Mouse (Mus musculus) small intestine, adult 2 months (tissue): ENCODE data around the gene Krt87. TPM values are rescaled to one million over a fixed set of nuclear protein-coding genes. Genes with fewer than 3 reads are reported as not detected.

Experiments used
- H3K27ac ChIP-seq: fragments of 200-500 bp; 2 replicates; pipeline ENCODE4 v1.5.1; 2012; ENCODE audit warnings: low read depth, low read length, control low read depth, inconsistent platforms; ENCODE audit not compliant: insufficient read depth
- H3K27me3 ChIP-seq: fragments of 200-500 bp; 2 replicates; pipeline ENCODE4 v1.6.1; 2012; ENCODE audit warnings: mild to moderate bottlenecking, moderate library complexity, low read length, inconsistent platforms; ENCODE audit not compliant: control insufficient read depth, insufficient read depth
- H3K36me3 ChIP-seq: fragments of 200-500 bp; 2 replicates; pipeline ENCODE4 v1.6.1; 2012; ENCODE audit warnings: mild to moderate bottlenecking, low read length, control low read depth, inconsistent platforms; ENCODE audit not compliant: control insufficient read depth, insufficient read depth
- H3K4me1 ChIP-seq: fragments of 200-500 bp; 2 replicates; pipeline ENCODE4 v1.6.1; 2012; ENCODE audit warnings: low read length, inconsistent platforms, mixed read lengths; ENCODE audit not compliant: control insufficient read depth, insufficient read depth, insufficient read length
- H3K4me3 ChIP-seq: fragments of 200-500 bp; 2 replicates; pipeline ENCODE4 v1.5.1; 2012; ENCODE audit warnings: low read depth, mild to moderate bottlenecking, control low read depth, inconsistent platforms, low read length, moderate library complexity
- CTCF ChIP-seq: fragments of 200-500 bp; IDR thresholded peaks from 2 replicates; pipeline ENCODE4 v1.5.1; 2012; ENCODE audit warnings: low read depth, mild to moderate bottlenecking, control low read depth, inconsistent platforms, low read length, moderate library complexity, mixed read lengths; ENCODE audit not compliant: insufficient replicate concordance, insufficient read length; ENCODE audit errors: extremely low read depth
- POLR2A ChIP-seq: fragments of 200-500 bp; IDR thresholded peaks from 2 replicates; pipeline ENCODE4 v1.6.1; 2012; ENCODE audit warnings: low read depth, mild to moderate bottlenecking, control low read depth, inconsistent platforms, low read length, moderate library complexity
- WGBS: fragments of 180-500 bp; shearing (Covaris S2); methylation state at CpG from one replicate; pipeline ENCODE4 v1.1.7; 2018; 5-methylcytosine and 5-hydroxymethylcytosine counted together
- polyA plus RNA-seq: library from polyadenylated mRNA; depleted of rRNA; stranded (reverse); fragments of >200 nt; gene quantifications from 2 replicates; pipeline ENCODE4 v1.2.3, GENCODE M21; 2012; rRNA removed

The Krt87 gene
- polyA plus RNA-seq, result 0.29 and 0.30 TPM in 2 replicates

DNA sequence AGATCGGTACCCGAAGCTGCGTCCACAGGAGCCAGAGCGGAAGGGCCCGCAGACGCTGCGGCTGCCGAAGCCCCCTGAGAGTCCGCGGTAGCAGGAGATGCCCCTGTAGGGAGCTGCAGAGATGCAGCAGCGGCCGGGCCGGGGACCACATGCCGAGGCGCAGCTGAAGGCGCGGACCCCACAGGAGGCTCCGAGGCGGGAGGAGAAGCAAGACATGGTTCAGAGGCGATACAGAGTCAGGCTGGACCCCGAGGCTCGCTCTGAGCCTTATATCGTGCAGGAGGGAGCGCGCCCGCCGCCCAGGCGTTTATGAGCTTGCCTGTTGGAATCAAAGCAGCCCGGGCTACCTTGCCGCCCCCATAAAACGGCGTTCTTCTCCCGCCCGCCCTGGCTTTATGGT lies at the start of gene Krt87:
Krt87 (minus strand) TSS at position 250 of the 400 bp plus-strand sequence.
- Histone ChIP-seq H3K4me3 (peak within 1 kb of the TSS; percentile 13; the same call in 1 of the 2 replicates), H3K4me1 (peaks cover 8% of the 10 kb centered on the region), H3K36me3 (no peaks in the 10 kb centered on the region), H3K27ac (no peak within 1 kb of the TSS), H3K27me3 (peaks cover 9% of the 10 kb centered on the region)
- TF ChIP-seq POLR2A (no peak), CTCF (no peak)
- WGBS, result 8% methylated on average over 34 of the region's 34 CpGs

GRCm38 (mm10) chr15:101485911-101486635 lies 47.5 kb upstream of the Krt87 start:
- no peak for TF ChIP-seq CTCF
- no peak for TF ChIP-seq POLR2A
- 78% methylated on average over 11 of the region's 11 CpGs for WGBS
- Histone ChIP-seq H3K27me3 (no peaks in the 10 kb centered on the region), H3K36me3 (no peaks in the 10 kb centered on the region), H3K4me3 (no peak overlapping the region), H3K27ac (no peak overlapping the region), H3K4me1 (no peaks in the 10 kb centered on the region)

DNA sequence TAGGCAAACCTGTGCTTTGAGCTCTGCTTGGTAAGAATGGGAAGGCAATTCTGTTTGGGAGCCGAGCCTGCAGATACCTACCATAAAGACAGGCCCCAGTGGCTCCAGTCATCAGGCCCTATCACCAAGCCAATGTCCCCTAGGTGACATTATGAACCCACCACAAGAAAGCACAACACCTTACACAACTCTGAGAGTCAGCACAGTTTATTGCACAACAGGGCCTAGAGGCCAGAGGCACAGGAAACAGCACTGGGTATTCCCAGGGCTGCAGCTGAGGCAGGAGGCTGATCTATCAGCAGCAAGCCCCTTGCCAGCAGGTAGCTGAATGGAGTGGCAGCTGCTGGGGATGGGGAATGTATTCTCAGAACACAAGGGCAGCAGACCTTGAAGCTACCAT lies 46.3 kb upstream of the Krt87 start:
- Histone ChIP-seq H3K4me3 (no peak overlapping the region), H3K27me3 (no peaks in the 10 kb centered on the region), H3K27ac (no peak overlapping the region), H3K4me1 (no peaks in the 10 kb centered on the region), H3K36me3 (no peaks in the 10 kb centered on the region)
- TF ChIP-seq CTCF, result no peak
- no peak for TF ChIP-seq POLR2A
- 76% methylated on average over 1 of the region's 1 CpGs for WGBS

DNA sequence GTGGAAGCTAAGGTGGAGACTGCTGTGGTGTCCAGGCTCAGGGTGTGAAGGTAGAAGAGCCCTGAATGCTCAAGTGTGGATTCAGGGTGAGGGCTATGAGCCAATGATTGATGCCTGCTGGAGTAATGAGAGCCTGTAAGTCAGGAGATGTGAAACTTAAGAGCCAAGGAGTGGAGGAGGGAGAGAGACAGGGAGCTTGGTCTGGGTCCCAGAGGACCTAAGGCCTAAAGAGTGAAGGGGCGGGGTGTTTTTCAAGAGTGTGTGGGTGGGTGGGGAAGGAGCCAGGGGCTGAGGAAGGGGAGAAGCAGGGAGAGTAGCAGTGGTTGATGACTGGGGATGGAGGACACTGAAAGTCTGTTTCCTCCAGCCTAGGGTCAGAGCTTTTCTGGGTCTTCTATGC lies 45.0 kb upstream of the Krt87 start:
- no peak overlapping the region for H3K27ac ChIP-seq
- TF ChIP-seq CTCF (no peak), POLR2A (no peak)
- 0 out of 2 replicates have a peak, but pooled peaks cover 2% of the 10 kb centered on the region for H3K27me3 ChIP-seq
- 82% methylated on average over 1 of the region's 1 CpGs for WGBS
- no peaks in the 10 kb centered on the region for H3K36me3 ChIP-seq
- H3K4me1 ChIP-seq, result peaks cover 4% of the 10 kb centered on the region
- no peak overlapping the region for H3K4me3 ChIP-seq

GRCm38 (mm10) chr15:101482056-101482455 lies 43.5 kb upstream of the Krt87 start:
- 0 out of 2 replicates have a peak, but pooled peaks cover 2% of the 10 kb centered on the region for H3K27me3 ChIP-seq
- peaks cover 4% of the 10 kb centered on the region for H3K4me1 ChIP-seq
- no peak overlapping the region for H3K4me3 ChIP-seq
- WGBS, result 41% methylated on average over 4 of the region's 4 CpGs
- TF ChIP-seq POLR2A, result no peak
- TF ChIP-seq CTCF, result no peak
- no peak overlapping the region for H3K27ac ChIP-seq
- H3K36me3 ChIP-seq, result no peaks in the 10 kb centered on the region

DNA sequence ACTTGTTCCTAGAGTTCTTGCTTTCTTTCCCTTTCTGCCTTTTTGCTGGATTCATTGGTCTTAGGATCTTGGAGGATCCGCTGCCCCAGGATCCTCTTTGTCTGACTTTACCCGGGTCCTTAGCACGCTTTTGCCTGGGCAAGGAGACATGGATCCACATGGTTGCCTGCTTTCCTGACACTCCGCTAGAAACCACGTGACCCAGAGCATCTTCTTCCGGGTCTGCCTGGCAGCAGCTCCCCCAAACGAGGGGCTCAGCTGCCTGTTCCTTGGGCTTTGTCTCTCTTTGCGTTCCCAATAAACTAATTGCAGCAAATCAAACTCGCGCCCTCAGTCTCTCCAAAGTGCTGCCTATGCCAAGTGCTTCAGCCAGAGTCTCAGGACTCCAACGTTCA lies 41.1 kb upstream of the Krt87 start:
- Histone ChIP-seq H3K4me3 (peak overlapping the region; percentile 39), H3K27ac (no peak overlapping the region), H3K27me3 (0 out of 2 replicates have a peak, but pooled peaks cover 2% of the 10 kb centered on the region), H3K36me3 (no peaks in the 10 kb centered on the region), H3K4me1 (peaks cover 4% of the 10 kb centered on the region)
- 26% methylated on average over 11 of the region's 11 CpGs for WGBS
- TF ChIP-seq CTCF (no peak), POLR2A (no peak)

DNA sequence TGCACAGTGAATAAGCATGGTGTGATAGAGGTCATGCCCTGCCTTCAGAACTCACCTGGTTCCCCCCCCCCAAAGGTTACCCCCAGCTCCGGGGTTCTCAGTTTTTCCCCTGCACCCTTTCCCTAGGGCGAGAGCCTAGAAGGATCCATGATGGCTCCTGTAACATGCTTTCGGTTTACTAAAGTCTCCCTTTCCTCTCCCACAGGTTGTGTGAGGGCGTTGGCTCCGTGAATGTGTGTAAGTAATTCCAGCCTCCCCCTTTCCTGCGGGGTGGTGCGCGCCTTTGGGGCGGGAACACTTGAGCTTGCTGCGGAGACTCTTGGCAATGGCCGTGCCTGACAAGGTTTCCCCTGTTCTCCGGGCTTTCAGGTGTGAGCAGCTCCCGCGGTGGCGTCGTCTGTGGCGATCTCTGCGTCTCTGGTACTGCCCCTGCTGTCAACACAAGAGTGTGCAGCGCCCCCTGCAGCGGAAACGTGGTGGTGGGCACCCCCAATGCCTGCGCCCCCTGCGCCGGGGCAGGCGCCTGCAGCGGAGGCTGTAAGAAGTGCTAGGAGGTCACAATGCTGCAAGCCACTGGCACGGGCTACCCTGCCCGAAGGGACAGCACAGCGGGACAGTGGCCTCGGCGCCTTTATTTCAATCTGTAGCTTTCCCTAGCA lies 40.5 kb upstream of the Krt87 start:
- no peak overlapping the region for H3K27ac ChIP-seq
- WGBS, result 3% methylated on average over 31 of the region's 31 CpGs
- 0 out of 2 replicates have a peak, but pooled peaks cover 2% of the 10 kb centered on the region for H3K27me3 ChIP-seq
- TF ChIP-seq CTCF (no peak), POLR2A (no peak)
- peaks cover 4% of the 10 kb centered on the region for H3K4me1 ChIP-seq
- H3K36me3 ChIP-seq, result no peaks in the 10 kb centered on the region
- peak overlapping the region; percentile 39 for H3K4me3 ChIP-seq
